Mouse (Mus musculus) heart, adult 9 months (tissue): Measurements from ENCODE around the gene Cnp.
A peak's percentile ranks its signal among the peaks of the same experiment; 100 is the strongest.
"Not testable (repeated sequence)": the region's sequence is repeated elsewhere in the genome, so short reads cannot be mapped to it uniquely, and the experiment has no call there.

Source experiments
- DNase-seq, 2 experiments: peaks; one replicate each; pipeline ENCODE4 v3.0.0; 2022; ENCODE audit warnings: low spot score in 2 of 2

The Cnp gene

GRCm38 (mm10) chr11:100555583-100555982, 19.1 kb upstream of the Cnp start:
- DNase-seq = peak; percentile 49 to 59

- no peak for DNase-seq
Measured at GRCm38 (mm10) chr11:100557563-100557962, 17.1 kb upstream of the Cnp start.

DNA sequence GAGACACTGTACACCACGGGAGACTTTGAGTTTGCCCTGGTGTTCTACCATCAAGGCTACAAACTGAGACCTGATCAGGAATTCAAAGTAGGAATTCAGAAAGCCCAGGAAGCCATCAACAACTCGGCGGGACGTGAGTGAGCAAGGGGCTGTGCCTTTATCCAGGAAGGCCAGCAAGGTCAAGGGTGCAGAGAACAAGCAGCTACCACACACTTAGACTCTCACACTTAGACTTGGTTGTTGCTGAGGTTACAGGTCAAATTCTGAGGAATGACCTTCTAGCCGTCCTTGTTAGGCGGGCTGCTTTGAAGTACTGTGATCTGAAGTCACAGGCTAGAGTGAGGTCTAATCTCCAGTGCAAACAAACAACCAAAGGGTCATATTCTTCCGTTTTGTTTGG, 15.2 kb upstream of the Cnp start:
- DNase-seq = no peak

- no peak for DNase-seq
Measured at GRCm38 (mm10) chr11:100561748-100562147, 13.0 kb upstream of the Cnp start.

- DNase-seq = no peak
Measured at GRCm38 (mm10) chr11:100564297-100564696, 10.4 kb upstream of the Cnp start.

DNA sequence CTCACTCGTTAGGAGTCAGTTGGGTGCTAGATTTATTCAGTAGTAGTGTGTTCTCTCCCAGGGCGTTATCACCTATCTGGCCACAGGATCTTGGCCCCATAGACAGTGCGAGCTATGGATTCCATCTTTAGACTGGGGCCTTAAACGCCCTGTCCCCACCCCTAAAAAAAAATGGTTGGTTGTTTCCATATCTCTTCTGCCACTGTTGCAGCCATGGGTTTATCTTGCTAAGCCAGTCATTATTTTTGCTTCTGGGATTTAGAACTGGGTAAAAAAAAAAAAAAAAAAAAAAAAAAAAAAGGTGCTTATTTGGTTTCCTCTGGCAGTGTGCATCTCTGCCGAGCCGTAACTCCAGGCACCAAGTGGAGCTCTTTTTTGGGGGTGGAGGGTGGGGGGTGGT, 10.0 kb upstream of the Cnp start:
- DNase-seq = no peak

DNA sequence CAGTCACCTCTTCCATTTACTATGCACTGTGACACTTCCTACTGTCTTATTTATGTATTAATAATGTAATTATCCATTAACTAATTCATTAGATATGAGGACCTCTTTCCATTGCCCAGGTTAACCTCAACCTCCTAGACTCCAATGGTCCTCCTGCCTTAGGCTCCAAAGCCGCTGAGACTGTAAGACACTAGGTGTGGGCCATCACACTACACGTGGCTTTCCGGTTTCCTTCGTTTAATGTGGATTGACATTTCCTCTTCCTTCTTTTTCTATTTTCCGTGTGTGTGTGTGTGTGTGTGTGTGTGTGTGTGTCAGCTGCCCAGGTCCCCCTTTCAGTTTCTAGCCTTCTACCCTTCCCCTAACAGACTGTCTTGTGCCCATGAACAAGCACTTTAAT, 7.5 kb upstream of the Cnp start:
- no peak for DNase-seq

- DNase-seq = no peak
Measured at GRCm38 (mm10) chr11:100567815-100568245, 6.9 kb upstream of the Cnp start.

- no peak for DNase-seq
Measured at GRCm38 (mm10) chr11:100568692-100569091, 6.0 kb upstream of the Cnp start.

DNA sequence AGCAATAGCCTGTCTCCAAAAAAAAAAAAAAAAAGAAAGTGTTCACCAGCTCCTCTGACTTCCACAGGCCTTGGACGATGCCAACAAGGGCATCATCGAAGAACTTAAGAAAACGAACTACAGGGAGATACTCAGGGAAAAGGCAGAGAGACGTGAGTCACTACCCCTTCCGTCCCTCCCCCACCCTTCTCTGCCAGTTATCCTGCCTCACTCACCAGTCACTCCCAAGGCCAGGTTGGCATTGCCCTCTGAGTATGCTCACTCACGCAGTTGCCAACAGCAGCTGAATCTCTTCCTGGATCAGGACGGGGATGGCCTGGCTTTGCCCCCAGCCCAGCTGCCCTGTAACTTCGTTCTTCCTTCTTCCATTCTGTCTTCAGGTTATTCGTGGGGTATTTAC, 4.9 kb upstream of the Cnp start:
- DNase-seq = no peak

- peak; percentile 62 to 81 for DNase-seq
Measured at GRCm38 (mm10) chr11:100570430-100571201, 4.1 kb upstream of the Cnp start.

DNA sequence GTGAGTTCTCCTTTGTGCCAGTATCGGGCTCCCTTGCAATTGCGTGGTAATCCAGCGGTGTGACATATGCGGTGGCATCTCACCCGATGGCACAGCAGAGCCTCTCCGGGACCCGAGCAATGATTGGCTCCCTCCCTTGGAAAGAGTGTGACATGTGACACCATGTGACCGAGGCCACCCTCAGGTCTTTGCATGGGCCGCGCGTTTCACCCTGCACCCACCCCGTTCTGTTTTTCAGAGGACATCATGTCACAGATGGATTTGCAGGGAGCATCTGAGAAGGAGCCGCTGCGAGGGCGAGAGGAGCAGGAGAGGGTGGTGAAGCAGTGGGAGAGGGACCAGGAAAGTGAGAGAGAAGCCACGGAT, 3.5 kb upstream of the Cnp start:
- DNase-seq = peak; percentile 17 to 41

- DNase-seq = no peak
Measured at GRCm38 (mm10) chr11:100574188-100574587, 516 bp upstream of the Cnp start.

- DNase-seq = no peak
Measured at GRCm38 (mm10) chr11:100575484-100575855, 766 bp downstream of the Cnp start.

- DNase-seq = no peak
Measured at GRCm38 (mm10) chr11:100576256-100576655, 1.6 kb downstream of the Cnp start.

DNA sequence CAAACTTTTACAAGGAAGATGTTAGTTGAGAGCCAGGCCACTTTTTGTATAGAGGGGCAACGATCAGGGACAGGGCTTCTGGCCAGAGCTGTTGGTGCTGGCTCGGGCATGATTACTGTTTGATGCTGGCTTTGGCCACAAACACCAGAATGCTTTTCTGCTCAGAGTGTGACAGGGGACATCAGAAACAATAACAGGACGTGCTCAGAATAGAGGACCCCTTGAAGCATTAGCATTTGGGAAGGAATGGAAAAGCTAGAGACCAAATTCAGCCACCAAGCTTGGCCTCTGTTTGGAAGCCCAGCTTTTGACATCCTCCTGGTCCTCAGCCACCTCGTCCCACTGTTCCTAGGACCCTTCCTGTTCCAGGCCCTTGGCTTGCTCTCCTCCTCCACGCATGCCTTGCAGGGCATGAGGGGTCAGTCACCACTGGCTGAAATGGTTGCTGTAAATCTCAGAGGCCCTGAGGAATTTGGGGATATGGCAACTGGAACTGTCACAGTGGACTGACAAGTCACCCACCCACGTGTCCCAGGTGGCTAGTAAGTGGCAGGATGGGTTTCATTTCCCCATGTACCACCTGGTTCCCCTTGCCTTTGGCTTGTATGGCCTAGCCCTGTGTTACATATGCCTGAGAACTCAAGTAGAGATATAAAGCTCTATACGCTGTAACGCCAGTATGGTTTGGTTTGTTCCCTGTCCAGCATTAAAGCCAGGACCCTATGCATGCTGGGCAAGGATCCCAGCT, 3.3 kb downstream of the Cnp start:
- no peak for DNase-seq

GRCm38 (mm10) chr11:100579116-100579799, 4.6 kb downstream of the Cnp start:
- no peak for DNase-seq

- no peak for DNase-seq
Measured at GRCm38 (mm10) chr11:100580275-100580674, 5.6 kb downstream of the Cnp start.

- DNase-seq = peak in 1 of 2 experiments; percentile 30
Measured at GRCm38 (mm10) chr11:100581756-100582155, 7.1 kb downstream of the Cnp start.

GRCm38 (mm10) chr11:100582413-100582812, 7.7 kb downstream of the Cnp start:
- DNase-seq = not testable (repeated sequence)

- no peak for DNase-seq
Measured at GRCm38 (mm10) chr11:100582836-100583235, 8.1 kb downstream of the Cnp start.

DNA sequence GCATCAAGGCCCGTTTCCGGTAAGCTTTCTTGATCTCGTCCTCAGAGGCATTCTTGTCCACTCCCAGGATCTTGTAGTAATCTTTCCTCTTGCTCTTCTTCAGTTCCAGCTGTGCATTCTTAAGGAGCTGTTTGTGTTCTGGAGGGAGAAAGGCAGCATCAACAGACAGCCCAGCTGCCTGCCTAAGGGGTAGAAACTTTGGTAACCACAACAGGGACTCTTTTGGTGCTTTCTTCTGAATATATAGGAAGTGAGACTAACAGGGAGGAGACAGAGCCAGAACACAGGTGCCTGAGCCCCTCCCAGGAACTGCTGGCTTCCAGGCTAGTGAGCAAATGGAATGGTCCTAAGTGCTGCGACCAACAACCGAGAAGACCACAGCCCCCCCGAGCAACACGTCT, 9.9 kb downstream of the Cnp start:
- DNase-seq = no peak

GRCm38 (mm10) chr11:100585148-100585547, 10.4 kb downstream of the Cnp start:
- DNase-seq = no peak
